Mouse (Mus musculus): Measurements from ENCODE around the gene Thsd4. TPM values are rescaled to one million over a fixed set of nuclear protein-coding genes. Genes with fewer than 3 reads are reported as not detected.

Gene Thsd4
- polyA plus RNA-seq, 1 experiment from 2014 or later, result 31.0 TPM

- WGBS, result 81% methylated on average over 4 of the region's 4 CpGs
- H3K4me2 ChIP-seq, result no peak overlapping the region
- H3K9me3 ChIP-seq (replicated peaks), result no peaks in the 10 kb centered on the region
- ATAC-seq (replicated peaks; ENCODE audit: low FRiP score), result no peak
- no peak overlapping the region for H3K27ac ChIP-seq
- no peak overlapping the region for H3K4me3 ChIP-seq (replicated peaks)
- 0 out of 2 replicates have a peak, but pooled peaks cover 2% of the 10 kb centered on the region for H3K4me1 ChIP-seq
- H3K9ac ChIP-seq, result no peak overlapping the region
- H3K27me3 ChIP-seq, result no peaks in the 10 kb centered on the region
- no peaks in the 10 kb centered on the region for H3K36me3 ChIP-seq
Measured at GRCm38 (mm10) chr9:60063191-60063720, 458.6 kb downstream of the Thsd4 start.

GRCm38 (mm10) chr9:60056131-60056530, 465.7 kb downstream of the Thsd4 start:
- ATAC-seq (replicated peaks; ENCODE audit: low FRiP score), result no peak
- 61% methylated on average over 5 of the region's 5 CpGs for WGBS
- H3K27me3 ChIP-seq, result no peaks in the 10 kb centered on the region

DNA sequence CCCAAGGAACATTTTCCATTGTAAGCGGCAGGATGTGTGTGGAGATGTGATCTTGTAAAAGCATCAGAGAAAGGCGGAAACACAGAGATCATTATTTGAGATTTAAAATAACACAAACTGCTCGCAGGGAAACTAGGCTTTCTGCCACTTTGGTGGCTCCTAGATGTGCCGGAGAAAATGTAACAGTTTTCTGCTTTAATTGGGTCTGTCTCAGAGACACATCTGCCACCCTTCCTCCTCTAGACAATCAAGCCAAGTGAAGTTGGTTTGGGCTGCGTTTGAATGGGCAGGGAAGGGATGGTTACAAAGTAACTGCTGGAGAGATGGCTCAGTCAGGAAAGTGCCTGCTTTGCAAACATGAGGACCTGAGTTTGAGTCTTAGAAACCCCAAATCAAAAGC, 466.9 kb downstream of the Thsd4 start:
- Histone ChIP-seq H3K27ac (0 out of 2 replicates have a peak overlapping the region, but pooled peaks have one; percentile 23), H3K4me1 (0 out of 2 replicates have a peak, but pooled peaks cover 3% of the 10 kb centered on the region), H3K9me3 (replicated peaks) (no peaks in the 10 kb centered on the region), H3K4me3 (replicated peaks) (no peak overlapping the region), H3K9ac (no peak overlapping the region), H3K27me3 (no peaks in the 10 kb centered on the region), H3K36me3 (0 out of 2 replicates have a peak, but pooled peaks cover 14% of the 10 kb centered on the region), H3K4me2 (no peak overlapping the region)
- 63% methylated on average over 5 of the region's 5 CpGs for WGBS
- no peak for ATAC-seq (replicated peaks; ENCODE audit: low FRiP score)

More at GRCm38 (mm10) chr9:60056131-60056530, 465.7 kb downstream of the Thsd4 start:
- Histone ChIP-seq H3K9me3 (replicated peaks) (no peaks in the 10 kb centered on the region), H3K36me3 (0 out of 2 replicates have a peak, but pooled peaks cover 14% of the 10 kb centered on the region), H3K4me1 (0 out of 2 replicates have a peak, but pooled peaks cover 3% of the 10 kb centered on the region), H3K27ac (no peak overlapping the region), H3K4me2 (no peak overlapping the region), H3K4me3 (replicated peaks) (no peak overlapping the region), H3K9ac (no peak overlapping the region)

GRCm38 (mm10) chr9:60053117-60053516, 468.7 kb downstream of the Thsd4 start:
- 92% methylated on average over 5 of the region's 5 CpGs for WGBS
- no peaks in the 10 kb centered on the region for H3K9me3 ChIP-seq (replicated peaks)
- H3K4me1 ChIP-seq, result 0 out of 2 replicates have a peak, but pooled peaks cover 3% of the 10 kb centered on the region
- no peak overlapping the region for H3K4me3 ChIP-seq (replicated peaks)
- H3K4me2 ChIP-seq, result no peak overlapping the region
- H3K27ac ChIP-seq, result no peak overlapping the region
- H3K36me3 ChIP-seq, result 0 out of 2 replicates have a peak, but pooled peaks cover 14% of the 10 kb centered on the region
- no peak overlapping the region for H3K9ac ChIP-seq
- no peak for ATAC-seq (replicated peaks; ENCODE audit: low FRiP score)
- no peaks in the 10 kb centered on the region for H3K27me3 ChIP-seq

GRCm38 (mm10) chr9:60052415-60052814, 469.4 kb downstream of the Thsd4 start:
- no peak for ATAC-seq (replicated peaks; ENCODE audit: low FRiP score)

GRCm38 (mm10) chr9:60043175-60043574, 478.7 kb downstream of the Thsd4 start:
- no peak overlapping the region for H3K9ac ChIP-seq
- WGBS, result 81% methylated on average over 1 of the region's 1 CpGs
- H3K4me1 ChIP-seq, result no peaks in the 10 kb centered on the region
- no peak overlapping the region for H3K4me2 ChIP-seq
- H3K27me3 ChIP-seq, result no peaks in the 10 kb centered on the region
- H3K36me3 ChIP-seq, result no peaks in the 10 kb centered on the region
- no peak for ATAC-seq (replicated peaks; ENCODE audit: low FRiP score)
- H3K4me3 ChIP-seq (replicated peaks), result no peak overlapping the region
- H3K9me3 ChIP-seq (replicated peaks), result no peaks in the 10 kb centered on the region; the same call in 1 of the 2 replicates
- H3K27ac ChIP-seq, result no peak overlapping the region

More at GRCm38 (mm10) chr9:60052415-60052814, 469.4 kb downstream of the Thsd4 start:
- Histone ChIP-seq H3K27ac (no peak overlapping the region), H3K9ac (no peak overlapping the region), H3K36me3 (0 out of 2 replicates have a peak, but pooled peaks cover 14% of the 10 kb centered on the region), H3K4me1 (0 out of 2 replicates have a peak, but pooled peaks cover 3% of the 10 kb centered on the region), H3K4me3 (replicated peaks) (no peak overlapping the region), H3K9me3 (replicated peaks) (no peaks in the 10 kb centered on the region), H3K27me3 (no peaks in the 10 kb centered on the region), H3K4me2 (no peak overlapping the region)
- 75% methylated on average over 4 of the region's 4 CpGs for WGBS

DNA sequence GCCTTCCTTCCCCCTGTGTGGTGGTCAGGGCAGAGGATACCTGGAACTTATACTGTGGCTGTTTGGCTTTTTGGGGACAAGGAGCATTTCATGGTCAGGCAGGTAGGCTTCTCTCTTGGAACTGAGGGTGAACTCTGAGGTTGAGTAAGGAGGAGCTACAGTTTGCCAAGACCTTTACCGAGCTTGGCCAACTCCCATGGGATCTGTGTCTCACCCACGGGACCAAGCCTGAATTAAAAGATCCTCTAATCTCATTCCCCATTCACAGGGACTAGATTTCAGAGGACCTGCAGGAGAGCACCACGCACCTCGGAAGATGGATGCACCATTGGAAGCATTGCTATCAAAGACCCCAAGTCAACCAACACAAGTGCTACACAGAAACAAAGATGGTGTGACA, 487.0 kb downstream of the Thsd4 start:
- no peaks in the 10 kb centered on the region for H3K9me3 ChIP-seq (replicated peaks)
- no peak overlapping the region for H3K4me3 ChIP-seq (replicated peaks)
- H3K9ac ChIP-seq, result no peak overlapping the region
- H3K4me2 ChIP-seq, result no peak overlapping the region
- H3K27ac ChIP-seq, result no peak overlapping the region
- 94% methylated on average over 4 of the region's 4 CpGs for WGBS
- no peaks in the 10 kb centered on the region for H3K27me3 ChIP-seq
- no peak for ATAC-seq (replicated peaks; ENCODE audit: low FRiP score)
- H3K4me1 ChIP-seq, result no peaks in the 10 kb centered on the region
- no peaks in the 10 kb centered on the region for H3K36me3 ChIP-seq

- Histone ChIP-seq H3K36me3 (no peaks in the 10 kb centered on the region), H3K4me1 (peaks cover 27% of the 10 kb centered on the region), H3K4me3 (replicated peaks) (no peak overlapping the region), H3K4me2 (no peak overlapping the region), H3K9me3 (replicated peaks) (no peaks in the 10 kb centered on the region), H3K9ac (no peak overlapping the region), H3K27ac (no peak overlapping the region), H3K27me3 (no peaks in the 10 kb centered on the region)
- ATAC-seq (replicated peaks; ENCODE audit: low FRiP score), result no peak
- 76% methylated on average over 4 of the region's 4 CpGs for WGBS
Measured at GRCm38 (mm10) chr9:60027234-60027633, 494.6 kb downstream of the Thsd4 start.

DNA sequence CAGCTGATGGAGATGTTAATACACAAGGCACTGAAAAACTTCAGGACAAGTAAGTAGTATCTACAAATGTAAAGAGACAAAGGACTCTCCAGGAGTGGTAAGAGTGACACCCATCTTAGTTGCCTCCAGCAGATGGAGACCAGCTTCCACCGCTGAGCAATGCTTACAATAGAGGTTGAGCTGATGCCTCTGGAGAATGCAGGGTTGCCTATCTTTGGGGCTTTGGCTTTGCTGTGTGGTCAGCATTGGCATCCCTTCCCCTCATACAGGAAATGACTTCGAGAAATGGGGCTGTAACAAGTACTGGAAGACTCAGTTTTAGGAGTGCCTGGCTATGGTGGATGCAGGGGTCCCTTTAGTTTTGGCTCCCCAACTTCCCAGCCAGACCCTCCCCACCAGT, 495.1 kb downstream of the Thsd4 start:
- Histone ChIP-seq H3K4me2 (no peak overlapping the region), H3K4me1 (peaks cover 31% of the 10 kb centered on the region), H3K27ac (no peak overlapping the region), H3K9ac (no peak overlapping the region), H3K27me3 (no peaks in the 10 kb centered on the region), H3K36me3 (no peaks in the 10 kb centered on the region), H3K4me3 (replicated peaks) (no peak overlapping the region), H3K9me3 (replicated peaks) (no peaks in the 10 kb centered on the region)
- no peak for ATAC-seq (replicated peaks; ENCODE audit: low FRiP score)
- WGBS, result 85% methylated on average over 2 of the region's 2 CpGs

GRCm38 (mm10) chr9:60025919-60026318, 495.9 kb downstream of the Thsd4 start:
- no peak overlapping the region for H3K4me3 ChIP-seq (replicated peaks)
- H3K4me2 ChIP-seq, result no peak overlapping the region
- H3K9me3 ChIP-seq (replicated peaks), result no peaks in the 10 kb centered on the region
- 80% methylated on average over 6 of the region's 6 CpGs for WGBS
- peaks cover 32% of the 10 kb centered on the region for H3K4me1 ChIP-seq
- no peaks in the 10 kb centered on the region for H3K36me3 ChIP-seq
- no peaks in the 10 kb centered on the region for H3K27me3 ChIP-seq
- H3K9ac ChIP-seq, result no peak overlapping the region
- no peak for ATAC-seq (replicated peaks; ENCODE audit: low FRiP score)
- 0 out of 2 replicates have a peak overlapping the region, but pooled peaks have one; percentile 15 for H3K27ac ChIP-seq

DNA sequence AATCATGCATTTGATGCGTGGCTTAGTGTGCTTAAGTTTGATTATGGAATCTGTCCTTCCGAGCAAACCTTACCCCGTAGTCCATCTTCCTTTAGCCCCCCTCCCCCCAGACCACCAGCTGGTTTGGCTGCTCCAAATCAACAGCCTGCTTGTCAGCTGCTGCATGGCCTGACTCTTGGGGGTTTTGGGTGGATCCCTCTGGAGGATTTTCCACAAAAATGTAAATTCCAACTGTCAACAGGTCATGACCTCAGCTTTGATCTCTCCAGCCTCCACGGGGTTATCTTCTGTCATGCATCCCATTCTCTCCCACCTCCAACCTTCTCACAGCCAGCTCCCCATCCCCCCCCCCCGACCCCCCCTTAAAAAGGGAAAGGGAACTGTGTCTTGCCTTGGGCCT, 496.9 kb downstream of the Thsd4 start:
- Histone ChIP-seq H3K9ac (no peak overlapping the region), H3K9me3 (replicated peaks) (no peaks in the 10 kb centered on the region), H3K4me1 (peaks cover 32% of the 10 kb centered on the region), H3K4me3 (replicated peaks) (no peak overlapping the region), H3K27me3 (no peaks in the 10 kb centered on the region), H3K4me2 (no peak overlapping the region), H3K27ac (no peak overlapping the region), H3K36me3 (no peaks in the 10 kb centered on the region)
- no peak for ATAC-seq (replicated peaks; ENCODE audit: low FRiP score)
- 17% methylated on average over 5 of the region's 5 CpGs for WGBS

- peaks cover 32% of the 10 kb centered on the region for H3K4me1 ChIP-seq
- no peaks in the 10 kb centered on the region for H3K27me3 ChIP-seq
- no peak overlapping the region for H3K27ac ChIP-seq
- H3K9me3 ChIP-seq (replicated peaks), result no peaks in the 10 kb centered on the region
- H3K4me3 ChIP-seq (replicated peaks), result no peak overlapping the region
- WGBS, result 22% methylated on average over 5 of the region's 5 CpGs
- H3K36me3 ChIP-seq, result no peaks in the 10 kb centered on the region
- no peak overlapping the region for H3K4me2 ChIP-seq
- ATAC-seq (replicated peaks; ENCODE audit: low FRiP score), result no peak
- H3K9ac ChIP-seq, result no peak overlapping the region
Measured at GRCm38 (mm10) chr9:60024545-60024944, 497.3 kb downstream of the Thsd4 start.

DNA sequence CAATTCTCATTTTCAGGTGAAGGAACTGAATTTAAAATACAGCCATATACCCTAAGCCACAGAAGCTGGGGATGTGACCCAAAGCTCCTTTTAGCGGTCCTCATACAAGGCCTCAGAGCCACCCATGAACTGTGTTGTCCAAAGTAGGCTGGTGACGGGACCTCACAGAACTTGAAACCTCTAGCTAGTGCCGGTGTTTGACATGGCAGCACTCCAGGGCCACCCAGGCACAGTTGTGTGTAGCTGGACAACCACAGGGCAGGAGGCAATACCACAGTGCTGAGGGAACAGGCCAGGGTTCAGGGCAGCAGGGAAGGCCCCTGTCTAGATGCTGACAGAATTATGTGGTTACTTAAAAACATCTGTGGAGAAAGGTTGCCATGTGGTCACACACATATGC, 499.5 kb downstream of the Thsd4 start:
- Histone ChIP-seq H3K36me3 (no peaks in the 10 kb centered on the region), H3K4me1 (peaks cover 32% of the 10 kb centered on the region), H3K9ac (no peak overlapping the region), H3K4me3 (replicated peaks) (no peak overlapping the region), H3K27me3 (no peaks in the 10 kb centered on the region), H3K9me3 (replicated peaks) (no peaks in the 10 kb centered on the region), H3K4me2 (no peak overlapping the region), H3K27ac (no peak overlapping the region)
- ATAC-seq (replicated peaks; ENCODE audit: low FRiP score), result 0 out of 2 replicates have a peak, but pooled peaks have one; percentile 40
- 54% methylated on average over 3 of the region's 3 CpGs for WGBS
